In genomic region chr2:128837531-128837930, GRCm38 (mm10) we compare ENCODE assay signal across 26 mouse cellular contexts. TPM values are rescaled to one million over a fixed set of nuclear protein-coding genes. Genes with fewer than 3 reads are reported as not detected.
"Had no signal": no experiment of that assay in that cellular context is flagged by ENCODE, and none has a peak within 500 bp of the region (broad histone marks: within the 10 kb centered on the region; RNA-seq: fewer than 3 reads in every experiment).

No protein-coding gene starts in this region.

- H3K4me1 ChIP-seq: forebrain, embryonic 15.5 days; heart, embryonic 10.5 days; heart, embryonic 13.5 days; heart, embryonic 15.5 days; hindbrain, embryonic 13.5 days; hindbrain, embryonic 15.5 days; kidney, embryonic 15.5 days; limb, embryonic 13.5 days had no signal

- H3K27ac ChIP-seq: forebrain, embryonic 15.5 days; heart, embryonic 10.5 days; heart, embryonic 13.5 days; heart, embryonic 15.5 days; hindbrain, embryonic 13.5 days; hindbrain, embryonic 15.5 days; hindbrain, postnatal 0 days; kidney, embryonic 15.5 days; kidney, postnatal 0 days; layer of hippocampus, adult 2 months; left cerebral cortex, adult 2 months; limb, embryonic 13.5 days had no signal

- H3K4me3 ChIP-seq: forebrain, embryonic 15.5 days; heart, embryonic 10.5 days; heart, embryonic 13.5 days; heart, embryonic 15.5 days; hindbrain, embryonic 13.5 days; hindbrain, embryonic 15.5 days; kidney, embryonic 15.5 days; layer of hippocampus, adult 2 months; left cerebral cortex, adult 2 months; limb, embryonic 13.5 days had no signal

- ATAC-seq: forebrain, embryonic 15.5 days; forebrain, postnatal 0 days; hindbrain, postnatal 0 days; intestine, embryonic 16.5 days had no signal

- H3K9ac ChIP-seq: forebrain, embryonic 15.5 days; forebrain, postnatal 0 days; heart, embryonic 13.5 days; heart, embryonic 15.5 days; hindbrain, embryonic 13.5 days; hindbrain, embryonic 15.5 days; kidney, embryonic 15.5 days; limb, embryonic 13.5 days had no signal

- DNase-seq: forebrain, postnatal 0 days; gastrocnemius, postnatal 14 days; heart, adult 18-20 months; heart, postnatal 14 days; heart, postnatal 36 days; kidney, adult 11 months; kidney, adult 2 months; kidney, adult 9 months; kidney, postnatal 14 days; kidney, postnatal 36 days; liver had no signal

- H3K9me3 ChIP-seq: forebrain, embryonic 15.5 days; heart, embryonic 10.5 days; heart, embryonic 13.5 days; heart, embryonic 15.5 days; hindbrain, embryonic 13.5 days; hindbrain, embryonic 15.5 days; kidney, embryonic 15.5 days; limb, embryonic 13.5 days had no signal

- H3K27me3 ChIP-seq: forebrain, embryonic 15.5 days; heart, embryonic 13.5 days; heart, embryonic 15.5 days; hindbrain, embryonic 13.5 days; hindbrain, embryonic 15.5 days; kidney, embryonic 15.5 days; limb, embryonic 13.5 days had no signal

- H3K4me2 ChIP-seq: forebrain, embryonic 15.5 days; heart, embryonic 13.5 days; heart, embryonic 15.5 days; hindbrain, embryonic 13.5 days; hindbrain, embryonic 15.5 days; kidney, embryonic 15.5 days; limb, embryonic 13.5 days; liver, embryonic 11.5 days had no signal

RNA-seq across cellular contexts. Expression of gene Fbln7, which starts 25.2 kb away (rescaled TPM):
- total RNA-seq: hematopoietic stem cell, adult 5-6 weeks had no signal
